Mouse (Mus musculus) hindbrain, embryonic 16.5 days (tissue): ENCODE results near the gene Phospho1. TPM values are rescaled to one million over a fixed set of nuclear protein-coding genes. Genes with fewer than 3 reads are reported as not detected.
A peak's percentile ranks its signal among the peaks of the same experiment; 100 is the strongest.

Experiments
- ATAC-seq: fragments of 200-750 bp; cut with Nextera tagmentation; 2 replicates; pipeline ENCODE4 v1.8.0; 2017; ENCODE audit warnings: moderate TSS enrichment, moderate library complexity
- H3K27ac ChIP-seq: fragments of 300-500 bp; sonication (generic); 2 replicates; pipeline ENCODE4 v1.5.1; 2014; ENCODE audit warnings: low read depth, mild to moderate bottlenecking, control low read depth, low read length, moderate library complexity
- H3K27me3 ChIP-seq: fragments of 300-500 bp; sonication (generic); replicated peaks from 2 replicates; pipeline ENCODE4 v1.6.1; 2014; ENCODE audit warnings: low read length; ENCODE audit not compliant: control insufficient read depth, insufficient read depth
- H3K36me3 ChIP-seq: fragments of 300-500 bp; sonication (generic); 2 replicates; pipeline ENCODE4 v1.6.1; 2014; ENCODE audit warnings: mild to moderate bottlenecking, low read length, moderate library complexity, mixed read lengths; ENCODE audit not compliant: control insufficient read depth, insufficient read depth
- H3K4me1 ChIP-seq: fragments of 300-500 bp; sonication (generic); 2 replicates; pipeline ENCODE4 v1.6.1; 2014; ENCODE audit warnings: low read depth, low read length; ENCODE audit not compliant: control insufficient read depth, insufficient read depth
- H3K4me2 ChIP-seq: fragments of 300-500 bp; sonication (generic); 2 replicates; pipeline ENCODE4 v1.6.1; 2014; ENCODE audit warnings: mild to moderate bottlenecking, low read length, control low read depth, moderate library complexity
- H3K4me3 ChIP-seq: fragments of 300-500 bp; sonication (generic); 2 replicates; pipeline ENCODE4 v1.5.1; 2014; ENCODE audit warnings: mild to moderate bottlenecking, low read length, control low read depth, moderate library complexity
- H3K9ac ChIP-seq: fragments of 300-500 bp; sonication (generic); 2 replicates; pipeline ENCODE4 v1.6.1; 2014; ENCODE audit warnings: low read depth, mild to moderate bottlenecking, control low read depth, low read length, moderate library complexity
- H3K9me3 ChIP-seq: fragments of 300-500 bp; sonication (generic); 2 replicates; pipeline ENCODE4 v1.6.1; 2014; ENCODE audit warnings: mild to moderate bottlenecking, low read length, moderate library complexity; ENCODE audit not compliant: control insufficient read depth
- WGBS: fragments of 180-500 bp; shearing (Covaris S2); extraction: QIAGEN DNeasy Blood & Tissue Kit; methylation state at CpG from one replicate; pipeline ENCODE4 v1.1.7; 2014; 5-methylcytosine and 5-hydroxymethylcytosine counted together
- polyA plus RNA-seq: library from polyadenylated mRNA; unstranded; fragments of >200 nt; fragmentation: Nextera tagmentation; extraction: Ambion mirVana; gene quantifications from 2 replicates; pipeline ENCODE4 v1.2.1, GENCODE M21; 2015

The Phospho1 gene
- polyA plus RNA-seq, 1 experiment from 2014 or later: not detected

GRCm38 (mm10) chr11:95842953-95843352, 18.7 kb downstream of the Phospho1 start:
- Histone ChIP-seq H3K4me1 (no peaks in the 10 kb centered on the region), H3K4me3 (no peak overlapping the region), H3K4me2 (no peak overlapping the region), H3K36me3 (no peaks in the 10 kb centered on the region), H3K27ac (no peak overlapping the region), H3K9ac (no peak overlapping the region), H3K27me3 (no peaks in the 10 kb centered on the region), H3K9me3 (no peaks in the 10 kb centered on the region)
- no peak for ATAC-seq
- 80% methylated on average over 5 of the region's 5 CpGs for WGBS

- H3K9me3 ChIP-seq: no peaks in the 10 kb centered on the region
- H3K27me3 ChIP-seq: no peaks in the 10 kb centered on the region
- no peak overlapping the region for H3K9ac ChIP-seq
- no peaks in the 10 kb centered on the region for H3K4me1 ChIP-seq
- H3K27ac ChIP-seq: no peak overlapping the region
- 59% methylated on average over 6 of the region's 6 CpGs for WGBS
- no peak overlapping the region for H3K4me2 ChIP-seq
- ATAC-seq: no peak
- H3K4me3 ChIP-seq: no peak overlapping the region
- H3K36me3 ChIP-seq: no peaks in the 10 kb centered on the region
Observed at GRCm38 (mm10) chr11:95843421-95843950, 19.2 kb downstream of the Phospho1 start.

GRCm38 (mm10) chr11:95844935-95845334, 20.6 kb downstream of the Phospho1 start:
- no peaks in the 10 kb centered on the region for H3K9me3 ChIP-seq
- H3K36me3 ChIP-seq: no peaks in the 10 kb centered on the region
- ATAC-seq: no peak
- H3K27me3 ChIP-seq: no peaks in the 10 kb centered on the region
- H3K27ac ChIP-seq: no peak overlapping the region
- H3K9ac ChIP-seq: no peak overlapping the region
- no peaks in the 10 kb centered on the region for H3K4me1 ChIP-seq
- no peak overlapping the region for H3K4me2 ChIP-seq
- H3K4me3 ChIP-seq: no peak overlapping the region
- WGBS: 86% methylated on average over 4 of the region's 4 CpGs

GRCm38 (mm10) chr11:95850898-95851297, 26.6 kb downstream of the Phospho1 start:
- WGBS: 72% methylated on average over 2 of the region's 2 CpGs
- ATAC-seq: no peak

GRCm38 (mm10) chr11:95853684-95854083, 29.4 kb downstream of the Phospho1 start:
- ATAC-seq: no peak
- no peak overlapping the region for H3K4me2 ChIP-seq

More at GRCm38 (mm10) chr11:95850898-95851297, 26.6 kb downstream of the Phospho1 start:
- Histone ChIP-seq H3K4me3 (no peak overlapping the region), H3K36me3 (no peaks in the 10 kb centered on the region), H3K27ac (no peak overlapping the region), H3K4me1 (no peaks in the 10 kb centered on the region), H3K9me3 (no peaks in the 10 kb centered on the region), H3K27me3 (no peaks in the 10 kb centered on the region), H3K9ac (no peak overlapping the region), H3K4me2 (no peak overlapping the region)

GRCm38 (mm10) chr11:95857306-95857705, 33.0 kb downstream of the Phospho1 start:
- Histone ChIP-seq H3K4me1 (peaks cover 14% of the 10 kb centered on the region), H3K36me3 (no peaks in the 10 kb centered on the region), H3K9ac (no peak overlapping the region), H3K9me3 (no peaks in the 10 kb centered on the region), H3K27ac (no peak overlapping the region), H3K4me3 (no peak overlapping the region), H3K27me3 (no peaks in the 10 kb centered on the region), H3K4me2 (peak overlapping the region; percentile 84)
- ATAC-seq: no peak
- 78% methylated on average over 4 of the region's 4 CpGs for WGBS

More at GRCm38 (mm10) chr11:95853684-95854083, 29.4 kb downstream of the Phospho1 start:
- H3K9me3 ChIP-seq: no peaks in the 10 kb centered on the region
- no peak overlapping the region for H3K4me3 ChIP-seq
- no peak overlapping the region for H3K9ac ChIP-seq
- WGBS: 66% methylated on average over 5 of the region's 5 CpGs
- no peaks in the 10 kb centered on the region for H3K36me3 ChIP-seq
- no peaks in the 10 kb centered on the region for H3K27me3 ChIP-seq
- peaks cover 7% of the 10 kb centered on the region for H3K4me1 ChIP-seq
- no peak overlapping the region for H3K27ac ChIP-seq

- Histone ChIP-seq H3K4me2 (peak overlapping the region; percentile 84), H3K4me3 (peak overlapping the region; percentile 63), H3K27ac (peak overlapping the region; percentile 83), H3K9ac (peak overlapping the region; percentile 65), H3K27me3 (no peaks in the 10 kb centered on the region), H3K9me3 (no peaks in the 10 kb centered on the region), H3K4me1 (peaks cover 14% of the 10 kb centered on the region), H3K36me3 (no peaks in the 10 kb centered on the region)
- peak; percentile 0; the same call in 1 of the 2 replicates for ATAC-seq
- WGBS: 15% methylated on average over 21 of the region's 21 CpGs
Observed at GRCm38 (mm10) chr11:95857716-95858527, 33.6 kb downstream of the Phospho1 start.

- Histone ChIP-seq H3K4me3 (peak overlapping the region; percentile 63), H3K27me3 (no peaks in the 10 kb centered on the region), H3K27ac (peak overlapping the region; percentile 83), H3K9me3 (no peaks in the 10 kb centered on the region), H3K4me1 (peaks cover 14% of the 10 kb centered on the region), H3K9ac (peak overlapping the region; percentile 65), H3K4me2 (peak overlapping the region; percentile 84), H3K36me3 (no peaks in the 10 kb centered on the region)
- peak; percentile 98 for ATAC-seq
- WGBS: under 1% methylated on average over 58 of the region's 58 CpGs
Observed at GRCm38 (mm10) chr11:95858528-95859467, 34.5 kb downstream of the Phospho1 start.
